Comparison of ENCODE assay signal across 14 mouse cellular contexts in the genomic region with DNA sequence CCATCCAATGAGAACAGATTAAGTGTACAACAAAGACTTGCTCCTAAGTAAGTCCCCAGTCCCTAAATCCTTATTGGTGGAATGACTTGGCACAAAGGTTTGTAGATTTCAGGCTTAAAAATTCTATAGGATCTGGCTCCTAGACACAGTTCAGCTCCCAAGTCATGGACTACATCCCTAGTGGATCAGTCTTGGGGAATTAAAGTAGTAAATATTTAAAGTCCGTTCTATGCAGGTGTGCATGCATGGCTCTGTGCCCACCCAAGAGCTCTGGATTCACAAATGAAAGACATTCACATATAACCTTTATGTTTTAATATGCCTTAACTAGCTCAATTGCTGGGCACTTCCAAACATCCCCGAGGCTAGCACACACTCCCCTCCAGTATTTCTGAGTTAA.
"Had no signal": no experiment of that assay in that cellular context is flagged by ENCODE, and none has a peak within 500 bp of the region (broad histone marks: within the 10 kb centered on the region; RNA-seq: fewer than 3 reads in every experiment).

No protein-coding gene starts in this region.

- H3K4me2 ChIP-seq: lung, embryonic 14.5 days; midbrain, embryonic 12.5 days; neural tube, embryonic 12.5 days; stomach, embryonic 15.5 days had no signal

- H3K4me1 ChIP-seq: megakaryocyte, embryonic 14.5 days; midbrain, embryonic 12.5 days; neural tube, embryonic 12.5 days; stomach, embryonic 15.5 days had no signal

- H3K9ac ChIP-seq: liver, embryonic 14.5 days; lung, embryonic 14.5 days; midbrain, embryonic 12.5 days; neural tube, embryonic 12.5 days; stomach, embryonic 15.5 days had no signal

- H3K9me3 ChIP-seq: midbrain, embryonic 12.5 days; neural tube, embryonic 12.5 days; stomach, embryonic 15.5 days had no signal

- DNase-seq: lung, adult 18-20 months; lung, embryonic 14.5 days; lung, postnatal 10 days; midbrain, embryonic 14.5 days; right cerebral cortex, postnatal 14 days; thymus, postnatal 14 days; thymus, postnatal 36 days had no signal

- H3K4me3 ChIP-seq: megakaryocyte, embryonic 14.5 days; midbrain, embryonic 12.5 days; neural tube, embryonic 12.5 days; stomach, embryonic 15.5 days had no signal

- H3K36me3 ChIP-seq: midbrain, embryonic 12.5 days; neural tube, embryonic 12.5 days; stomach, embryonic 15.5 days had no signal

- H3K27me3 ChIP-seq: megakaryocyte, embryonic 14.5 days; midbrain, embryonic 12.5 days; neural tube, embryonic 12.5 days; stomach, embryonic 15.5 days had no signal

- H3K27ac ChIP-seq: liver, embryonic 14.5 days; macrophage; midbrain, embryonic 12.5 days; neural tube, embryonic 12.5 days; stomach, embryonic 15.5 days; stomach, postnatal 0 days had no signal
